ENCODE assay signal across 22 mouse cellular contexts in genomic region chr17:88004892-88005291, GRCm38 (mm10).
"Had no signal": no experiment of that assay in that cellular context is flagged by ENCODE, and none has a peak within 500 bp of the region (broad histone marks: within the 10 kb centered on the region; RNA-seq: fewer than 3 reads in every experiment).

No protein-coding gene starts in this region.

- H3K4me2 ChIP-seq: heart, embryonic 11.5 days; hindbrain, embryonic 13.5 days; hindbrain, embryonic 15.5 days; limb, embryonic 12.5 days; liver, embryonic 11.5 days; liver, embryonic 13.5 days; liver, embryonic 15.5 days had no signal

- DNase-seq: gastrocnemius, postnatal 14 days; gastrocnemius, postnatal 36 days; heart, adult 18-20 months; kidney, adult 11 months; kidney, adult 2 months; kidney, postnatal 10 days; kidney, postnatal 25 days; kidney, postnatal 4 days; liver; liver, embryonic 13.5 days; liver, postnatal 0 days had no signal

- H3K4me3 ChIP-seq: hindbrain, embryonic 13.5 days; hindbrain, embryonic 15.5 days; layer of hippocampus, adult 2 months; left cerebral cortex, adult 2 months; limb, embryonic 10.5 days; limb, embryonic 12.5 days; liver, embryonic 13.5 days; liver, embryonic 15.5 days had no signal

- H3K4me1 ChIP-seq: hindbrain, embryonic 13.5 days; hindbrain, embryonic 15.5 days; limb, embryonic 10.5 days; limb, embryonic 12.5 days; liver, embryonic 13.5 days; liver, embryonic 15.5 days had no signal

- H3K9me3 ChIP-seq: hindbrain, embryonic 13.5 days; hindbrain, embryonic 15.5 days; limb, embryonic 10.5 days; limb, embryonic 12.5 days; liver, embryonic 13.5 days; liver, embryonic 15.5 days had no signal

- H3K9ac ChIP-seq: hindbrain, embryonic 13.5 days; hindbrain, embryonic 15.5 days; limb, embryonic 12.5 days; liver, embryonic 13.5 days; liver, embryonic 15.5 days; liver, postnatal 0 days had no signal

- H3K27ac ChIP-seq: hindbrain, embryonic 13.5 days; hindbrain, embryonic 15.5 days; hindbrain, postnatal 0 days; layer of hippocampus, adult 2 months; left cerebral cortex, adult 2 months; limb, embryonic 10.5 days; limb, embryonic 12.5 days; liver, embryonic 13.5 days; liver, embryonic 15.5 days had no signal

- H3K27me3 ChIP-seq: hindbrain, embryonic 13.5 days; hindbrain, embryonic 15.5 days; limb, embryonic 12.5 days; liver, embryonic 13.5 days; liver, embryonic 15.5 days had no signal

- ATAC-seq: hindbrain, postnatal 0 days; intestine, embryonic 16.5 days; liver, postnatal 0 days had no signal
